Mouse (Mus musculus) monocyte, adult 2 months (primary cell): ENCODE data around the gene Tmem98.

ENCODE experiments used
- DNase-seq, 2 experiments: peaks; one replicate each; pipeline ENCODE4 v3.0.0; 2022; ENCODE audit warnings: low spot score in 2 of 2, low read depth in 1 of 2

The Tmem98 gene

GRCm38 (mm10) chr11:80790413-80790812 is 19.6 kb upstream of the Tmem98 start:
- DNase-seq, result no peak

- no peak for DNase-seq
These were observed 18.1 kb upstream of the Tmem98 start for GRCm38 (mm10) chr11:80791677-80792432.

GRCm38 (mm10) chr11:80793386-80793785 is 16.6 kb upstream of the Tmem98 start:
- DNase-seq, result no peak

- no peak for DNase-seq
These were observed 15.7 kb upstream of the Tmem98 start for GRCm38 (mm10) chr11:80794290-80794689.

GRCm38 (mm10) chr11:80795431-80795830 is 14.5 kb upstream of the Tmem98 start:
- DNase-seq, result no peak

GRCm38 (mm10) chr11:80799979-80800378 is 10.0 kb upstream of the Tmem98 start:
- no peak for DNase-seq

- no peak for DNase-seq
These were observed 7.3 kb upstream of the Tmem98 start for GRCm38 (mm10) chr11:80802706-80803105.

- DNase-seq, result no peak
These were observed 1.4 kb upstream of the Tmem98 start for GRCm38 (mm10) chr11:80808551-80809070.

GRCm38 (mm10) chr11:80809666-80809992 is 346 bp upstream of the Tmem98 start:
- no peak for DNase-seq

- no peak for DNase-seq
These were observed 1.2 kb downstream of the Tmem98 start for GRCm38 (mm10) chr11:80811156-80811555.

GRCm38 (mm10) chr11:80815354-80815753 is 5.4 kb downstream of the Tmem98 start:
- DNase-seq, result no peak

GRCm38 (mm10) chr11:80818060-80818697 is 8.2 kb downstream of the Tmem98 start:
- no peak for DNase-seq

- no peak for DNase-seq
These were observed 10.1 kb downstream of the Tmem98 start for GRCm38 (mm10) chr11:80820085-80820484.

GRCm38 (mm10) chr11:80821296-80821695 is 11.3 kb downstream of the Tmem98 start:
- DNase-seq, result no peak

GRCm38 (mm10) chr11:80821794-80822193 is 11.8 kb downstream of the Tmem98 start:
- DNase-seq, result no peak

GRCm38 (mm10) chr11:80835395-80835794 is 25.4 kb downstream of the Tmem98 start:
- no peak for DNase-seq

GRCm38 (mm10) chr11:80835841-80836240 is 25.9 kb downstream of the Tmem98 start:
- DNase-seq, result no peak

GRCm38 (mm10) chr11:80838724-80839123 is 28.7 kb downstream of the Tmem98 start:
- DNase-seq, result no peak

GRCm38 (mm10) chr11:80843435-80843834 is 33.5 kb downstream of the Tmem98 start:
- no peak for DNase-seq

GRCm38 (mm10) chr11:80845486-80845885 is 35.5 kb downstream of the Tmem98 start:
- no peak for DNase-seq

GRCm38 (mm10) chr11:80846115-80846514 is 36.1 kb downstream of the Tmem98 start:
- no peak for DNase-seq

GRCm38 (mm10) chr11:80848131-80848530 is 38.2 kb downstream of the Tmem98 start:
- DNase-seq, result no peak

- DNase-seq, result no peak
These were observed 41.9 kb downstream of the Tmem98 start for GRCm38 (mm10) chr11:80851859-80852258.
